In the genomic region with DNA sequence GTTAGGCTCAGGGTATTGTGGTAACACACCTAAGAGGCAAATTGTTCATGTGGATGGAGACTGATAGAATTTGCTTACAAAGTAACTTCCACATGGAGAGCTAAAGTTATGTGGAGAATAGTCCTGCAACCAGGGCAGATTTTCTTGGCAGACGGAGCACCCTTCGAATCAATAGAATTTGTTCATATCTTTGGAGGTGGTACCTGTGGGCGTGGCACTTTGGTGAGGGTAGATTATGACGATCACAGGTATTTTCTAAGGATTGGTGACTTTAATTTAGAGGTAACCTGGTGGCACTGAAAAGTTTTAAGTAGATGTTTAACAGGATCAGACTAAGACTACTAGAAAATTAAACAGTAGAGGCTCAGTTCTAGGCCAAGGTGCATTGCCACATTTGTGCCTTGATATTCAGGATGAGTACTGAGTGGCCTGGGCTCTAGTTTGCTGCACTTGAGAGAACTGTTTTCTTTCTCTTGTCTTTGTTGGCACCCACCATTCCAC, we compare ENCODE assay signal across 19 mouse cellular contexts. TPM values are rescaled to one million over a fixed set of nuclear protein-coding genes. Genes with fewer than 3 reads are reported as not detected.
"Had no signal": no experiment of that assay in that cellular context is flagged by ENCODE, and none has a peak within 500 bp of the region (broad histone marks: within the 10 kb centered on the region; RNA-seq: fewer than 3 reads in every experiment).

No protein-coding gene starts in this region.

- H3K4me3 ChIP-seq: midbrain, embryonic 10.5 days; myocyte; neural tube, embryonic 13.5 days; neural tube, embryonic 15.5 days had no signal

- H3K27me3 ChIP-seq: neural tube, embryonic 13.5 days; neural tube, embryonic 15.5 days had no signal

- H3K4me2 ChIP-seq: lung, embryonic 14.5 days; neural tube, embryonic 13.5 days; neural tube, embryonic 15.5 days had no signal

- H3K4me1 ChIP-seq: neural tube, embryonic 13.5 days; neural tube, embryonic 15.5 days had no signal

- DNase-seq: lung, adult 18-20 months; lung, embryonic 14.5 days; lung, postnatal 10 days; lung, postnatal 4 days; midbrain, embryonic 14.5 days; retina, postnatal 1 day; right cerebral cortex, adult 18-20 months; right cerebral cortex, postnatal 25 days; right cerebral cortex, postnatal 4 days; spleen, adult 18-20 months; thymus, adult 18-20 months; thymus, postnatal 14 days; thymus, postnatal 36 days had no signal

- ATAC-seq: midbrain, embryonic 16.5 days had no signal

- H3K9me3 ChIP-seq: midbrain, embryonic 10.5 days; neural tube, embryonic 13.5 days; neural tube, embryonic 15.5 days had no signal

- H3K9ac ChIP-seq: lung, embryonic 14.5 days; neural tube, embryonic 13.5 days; neural tube, embryonic 15.5 days had no signal

- H3K27ac ChIP-seq: midbrain, embryonic 10.5 days; neural tube, embryonic 13.5 days; neural tube, embryonic 15.5 days had no signal

- H3K36me3 ChIP-seq: midbrain, embryonic 10.5 days; neural tube, embryonic 13.5 days; neural tube, embryonic 15.5 days had no signal

RNA-seq across cellular contexts. Expression of gene Ptprk, which starts 28.8 kb away (rescaled TPM):
- total RNA-seq: megakaryocyte, adult 5-6 weeks had no signal
